Mouse (Mus musculus) stomach, postnatal 0 days (tissue): ENCODE measurements around the gene Rad51b.

ENCODE experiments used
- CTCF ChIP-seq: IDR thresholded peaks from 2 replicates; pipeline ENCODE4 v1.5.1; 2016; ENCODE audit warnings: antibody characterized with exemption, low read depth, mild to moderate bottlenecking, moderate library complexity
- EP300 ChIP-seq: optimal IDR thresholded peaks from 2 replicates; pipeline ENCODE3; 2016; ENCODE audit warnings: antibody characterized with exemption

DNA sequence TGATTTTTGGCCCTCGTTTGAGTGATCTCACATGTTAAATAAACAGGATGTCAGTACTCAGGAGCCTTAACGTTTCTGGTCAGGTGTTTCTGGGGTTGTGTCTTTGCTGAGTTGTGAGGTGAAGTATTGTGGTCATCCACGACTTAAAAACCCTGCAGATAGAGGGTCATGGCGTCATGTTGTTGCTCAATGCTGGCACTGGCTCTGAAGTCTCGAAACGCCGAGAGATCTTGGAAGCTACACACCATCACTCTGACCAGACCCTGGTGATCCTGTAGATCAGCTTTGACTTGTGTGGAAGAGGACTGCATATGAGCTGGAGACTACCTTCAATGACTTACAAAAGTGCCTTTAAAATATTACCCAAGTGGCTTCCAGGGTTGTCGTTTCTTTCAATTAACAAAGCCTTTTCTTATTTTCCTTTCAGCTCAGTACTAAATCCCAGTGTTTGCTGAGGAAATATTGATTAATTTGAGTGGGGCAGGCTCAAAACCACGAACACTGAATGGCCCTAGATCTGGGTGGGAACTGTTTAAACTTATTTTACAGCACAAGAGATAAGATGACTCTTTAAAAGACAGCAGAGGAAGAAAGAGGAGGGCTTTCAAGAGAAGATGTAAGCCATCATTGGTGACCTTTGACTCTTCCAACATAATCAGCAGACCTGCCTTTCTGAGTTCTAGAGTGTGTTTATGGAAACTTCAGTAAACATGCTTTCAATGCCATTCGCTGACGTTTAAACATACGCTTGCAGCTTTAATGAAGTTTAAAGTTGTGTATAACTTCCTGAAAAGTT lies 144.3 kb downstream of the Rad51b start:
- TF ChIP-seq EP300 (no peak), CTCF (no peak)
